Mouse (Mus musculus) lung, postnatal 4 days (tissue): ENCODE results near the gene Kank1.
A peak's percentile ranks its signal among the peaks of the same experiment; 100 is the strongest.
"Not testable (repeated sequence)": the region's sequence is repeated elsewhere in the genome, so short reads cannot be mapped to it uniquely, and the experiment has no call there.

Experiments
- DNase-seq, 2 experiments: peaks; one replicate each; pipeline ENCODE4 v3.0.0; 2021

The Kank1 gene

DNA sequence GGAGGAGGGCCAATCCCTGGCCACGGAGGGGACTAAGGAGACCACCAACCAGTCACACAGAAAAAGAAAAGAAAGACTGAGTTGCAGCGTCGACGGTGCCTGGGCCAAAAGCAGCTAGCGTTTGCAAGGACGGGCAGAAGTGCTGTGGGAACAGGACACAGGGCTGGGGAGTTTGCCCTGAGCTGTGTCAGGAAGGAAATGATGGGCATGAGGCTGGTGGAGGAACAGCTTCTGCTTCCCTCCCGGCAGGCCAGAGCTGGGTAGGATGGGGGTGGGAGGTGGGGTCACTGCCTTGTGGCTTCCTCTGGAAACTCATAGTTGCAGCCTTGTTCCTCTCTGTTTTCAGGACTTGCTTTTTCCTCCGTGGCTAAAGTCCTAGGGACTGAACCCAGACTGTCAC, 209.1 kb downstream of the Kank1 start:
- no peak for DNase-seq

DNA sequence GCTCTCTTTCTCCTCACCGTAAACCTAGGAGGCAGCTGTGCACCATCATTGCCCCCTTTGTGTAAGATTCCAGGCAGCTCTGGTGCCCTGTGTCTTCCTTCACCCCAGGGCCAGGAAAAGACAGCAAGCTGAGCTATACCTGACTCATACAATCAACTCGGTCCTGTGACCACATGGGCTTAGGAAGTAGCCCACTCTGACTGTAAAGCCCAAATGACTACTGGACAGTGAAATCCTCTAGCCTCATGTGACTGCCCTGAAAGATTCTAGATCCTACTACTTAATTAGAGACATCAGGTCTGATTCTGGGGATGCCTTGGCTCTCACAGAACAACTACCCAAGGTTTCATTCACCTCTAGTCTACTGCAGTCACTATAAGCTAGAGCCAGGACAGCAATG, 209.9 kb downstream of the Kank1 start:
- DNase-seq, result no peak

DNA sequence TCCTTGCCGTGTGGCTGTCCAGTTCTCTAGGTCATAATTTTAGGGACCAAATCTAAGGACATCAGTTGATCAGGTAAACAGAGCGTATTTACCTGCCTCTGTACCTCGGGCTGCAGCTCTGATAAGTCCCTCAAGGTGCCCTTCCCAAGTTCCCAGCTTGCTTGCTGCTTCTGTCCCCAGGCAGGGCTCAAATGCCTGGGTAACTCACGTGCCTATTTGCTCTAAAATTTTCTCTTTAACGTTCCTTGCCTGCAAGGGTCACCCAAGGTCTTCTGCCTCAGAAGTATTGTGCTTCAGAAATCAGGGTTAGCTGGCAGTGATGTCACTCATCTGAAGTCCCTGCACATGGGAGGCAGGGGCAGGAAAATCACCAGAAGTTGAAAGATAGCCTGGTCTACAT, 210.6 kb downstream of the Kank1 start:
- DNase-seq, result no peak

DNA sequence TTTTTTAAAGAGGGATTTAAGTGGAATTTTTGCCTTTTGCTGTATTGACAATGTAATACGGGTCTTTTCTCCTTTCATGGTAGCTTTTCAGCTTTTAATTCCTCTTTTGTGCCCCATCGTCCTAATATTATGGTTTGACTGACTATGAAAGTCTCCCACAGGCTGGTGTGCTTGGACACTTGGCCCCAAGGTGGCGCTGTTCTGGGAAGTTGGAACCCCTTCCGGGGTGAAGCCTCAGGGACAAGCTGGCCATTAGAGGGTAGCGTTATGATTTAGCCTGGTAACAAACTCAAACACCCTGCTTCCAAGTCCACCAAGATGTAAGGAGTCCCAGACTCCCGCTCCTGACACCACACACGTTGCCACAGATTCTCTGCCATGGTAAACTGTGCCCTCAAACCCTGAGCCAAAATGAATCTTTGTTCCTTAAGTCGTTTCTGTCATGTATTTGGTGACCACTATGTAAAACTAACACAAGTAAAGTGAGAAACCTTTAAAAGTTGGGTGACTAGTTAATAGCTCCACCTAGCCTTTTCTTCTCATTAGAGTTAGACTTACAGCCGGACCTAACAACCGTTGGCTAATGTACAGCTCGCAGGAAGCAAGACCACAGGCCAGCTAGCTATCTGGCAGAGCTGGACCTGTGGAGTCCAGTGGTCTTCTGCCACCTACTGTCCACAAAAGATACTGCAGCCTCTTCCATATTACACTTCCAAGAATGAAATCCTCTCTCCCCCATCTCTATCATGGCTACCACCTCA, 214.3 kb downstream of the Kank1 start:
- DNase-seq, result peak; percentile 47 to 59

DNA sequence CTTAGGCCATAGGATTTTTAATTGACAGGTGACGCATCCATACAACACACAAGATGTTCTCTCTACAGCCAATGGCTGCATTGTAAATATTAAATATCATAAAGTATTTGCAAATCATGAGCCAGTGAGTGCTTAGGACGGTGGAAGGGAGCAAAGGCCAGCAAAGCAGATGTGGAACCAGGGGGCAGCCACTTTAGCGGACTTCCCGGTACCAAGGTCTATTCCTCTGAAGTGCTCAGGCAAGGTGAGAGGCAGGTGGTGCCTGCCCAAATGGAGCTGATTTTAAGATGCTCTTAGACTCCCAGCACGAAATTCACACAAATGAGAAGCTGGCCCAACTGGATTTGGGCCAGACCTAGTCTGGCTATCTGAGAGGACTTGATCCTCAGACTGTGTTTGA, 216.4 kb downstream of the Kank1 start:
- DNase-seq, result no peak

DNA sequence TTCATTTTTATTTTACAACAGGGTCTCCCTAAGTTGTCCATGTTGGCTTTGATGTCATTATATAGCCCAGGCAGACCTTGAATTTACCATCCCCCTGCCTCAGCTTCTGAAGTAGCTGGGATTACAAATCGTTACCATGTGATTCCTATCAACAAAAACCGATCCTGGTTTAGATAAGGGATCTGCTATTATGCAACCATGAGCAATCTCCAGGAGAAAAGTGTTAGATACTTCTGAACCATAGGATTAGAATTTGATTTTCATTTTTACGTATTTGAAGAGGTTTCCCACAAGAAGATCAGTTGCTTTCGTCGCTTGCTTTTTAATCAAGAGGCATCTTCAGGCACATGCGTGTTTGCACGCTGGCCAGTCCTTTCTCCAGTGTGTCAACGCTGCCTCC, 224.0 kb downstream of the Kank1 start:
- no peak for DNase-seq

DNA sequence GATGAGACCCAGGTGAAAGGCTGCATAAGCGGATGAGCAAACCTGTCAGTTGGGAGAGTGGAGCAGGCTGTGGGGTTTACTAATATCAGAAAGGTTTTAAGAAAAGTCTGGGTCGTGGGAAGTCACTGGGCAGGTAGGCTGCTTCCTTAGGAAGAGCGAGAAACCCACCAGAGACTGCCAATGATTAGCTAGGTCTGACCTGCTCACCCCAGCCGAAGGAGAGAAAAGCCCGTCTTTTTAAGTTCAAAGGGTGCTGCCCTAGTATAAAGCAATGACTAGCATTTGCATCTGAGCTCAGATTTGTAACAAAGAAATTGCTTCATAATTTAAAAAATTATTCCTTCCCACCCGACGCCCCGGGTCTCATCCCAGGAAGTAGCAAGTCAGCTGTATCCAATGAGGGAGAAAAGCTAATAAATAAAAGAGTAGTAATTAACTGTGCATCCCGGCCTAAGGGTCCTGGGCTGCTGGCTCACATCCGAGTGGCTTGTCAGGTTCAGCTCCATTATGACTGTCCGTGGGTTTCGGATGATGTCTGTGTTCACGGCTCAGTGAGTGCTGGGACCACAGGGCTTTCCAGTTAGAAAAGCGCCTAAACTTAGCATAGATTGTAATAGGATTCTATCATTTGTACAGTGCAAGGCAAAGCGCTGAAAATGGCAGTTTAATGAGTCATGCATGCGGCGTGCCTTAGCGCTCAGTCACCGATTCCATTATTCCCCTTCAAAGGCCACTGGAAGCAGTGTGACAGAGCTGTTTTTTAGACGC, 225.0 kb downstream of the Kank1 start:
- no peak for DNase-seq

DNA sequence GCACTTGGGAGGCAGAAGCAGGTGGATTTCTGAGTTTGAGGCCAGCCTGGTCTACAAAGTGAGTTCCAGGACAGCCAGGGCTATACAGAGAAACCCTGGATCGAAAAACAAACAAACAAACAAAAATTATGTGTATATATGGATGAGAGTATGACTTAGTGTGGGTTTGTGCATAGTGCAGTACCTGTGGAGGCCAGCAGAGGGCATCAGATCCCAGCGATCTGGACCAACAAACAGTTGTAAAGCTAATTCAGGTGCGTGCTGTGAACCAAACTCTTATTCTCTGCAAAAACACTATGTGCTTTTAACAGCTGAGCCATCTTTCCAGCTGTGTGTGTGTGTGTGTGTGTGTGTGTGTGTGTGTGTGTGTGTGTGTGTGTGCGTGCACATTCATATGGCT, 239.0 kb downstream of the Kank1 start:
- not testable (repeated sequence) for DNase-seq

DNA sequence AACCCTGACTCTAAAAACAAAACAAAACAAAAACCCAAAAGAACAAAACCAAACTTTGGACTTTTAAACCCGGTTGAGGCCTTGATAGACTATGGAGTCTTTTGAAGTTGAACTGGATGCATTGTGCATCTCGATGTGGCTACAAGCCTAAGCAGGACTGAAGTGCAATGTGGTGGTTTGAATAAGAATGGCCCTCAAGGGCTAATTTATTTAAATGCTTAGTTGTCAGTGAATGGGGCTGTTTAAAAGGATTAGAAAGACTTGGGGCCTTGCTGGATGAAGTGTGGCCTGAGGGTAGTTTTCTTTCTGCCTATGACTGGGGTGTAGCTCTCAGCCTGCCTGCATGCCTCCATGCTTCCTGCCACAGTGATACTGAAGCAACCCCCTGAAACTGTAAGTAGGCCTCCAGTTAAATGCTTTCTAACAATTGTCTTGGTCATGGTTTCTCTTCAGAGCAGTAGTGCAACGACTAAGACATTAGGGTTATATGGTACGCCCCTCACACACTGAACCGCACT, 242.4 kb downstream of the Kank1 start:
- no peak for DNase-seq

DNA sequence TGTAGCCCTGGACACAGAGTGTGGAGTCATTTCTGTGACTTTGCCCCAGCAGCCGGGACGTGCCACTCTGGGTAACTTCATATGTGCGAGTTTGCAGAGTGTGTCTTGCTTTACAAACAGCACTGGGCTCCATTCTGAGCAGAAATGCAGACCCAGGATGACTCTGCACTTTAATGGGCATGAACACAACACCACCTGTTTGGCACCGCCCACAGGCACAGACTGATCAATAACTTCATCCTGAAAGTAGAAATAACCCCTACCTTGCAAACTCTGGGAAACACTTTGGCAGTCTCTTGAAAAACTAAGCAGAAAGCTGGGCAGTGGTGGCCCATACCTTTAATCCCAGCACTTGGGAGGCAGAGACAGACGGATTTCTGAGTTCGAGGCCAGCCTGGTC, 244.0 kb downstream of the Kank1 start:
- no peak for DNase-seq
